Comparison of ENCODE assay signal across 33 mouse cellular contexts in genomic region chr4:125305766-125306165, GRCm38 (mm10).
"Had no signal": no experiment of that assay in that cellular context is flagged by ENCODE, and none has a peak within 500 bp of the region (broad histone marks: within the 10 kb centered on the region; RNA-seq: fewer than 3 reads in every experiment).

No protein-coding gene starts in this region.

- H3K27ac ChIP-seq: heart, embryonic 10.5 days; heart, embryonic 13.5 days; heart, embryonic 15.5 days; hindbrain, embryonic 10.5 days; hindbrain, embryonic 12.5 days; hindbrain, embryonic 13.5 days; hindbrain, embryonic 14.5 days; hindbrain, embryonic 15.5 days; hindbrain, postnatal 0 days; intestine, embryonic 15.5 days; kidney, embryonic 15.5 days; kidney, postnatal 0 days; left cerebral cortex, adult 2 months had no signal

- H3K4me3 ChIP-seq: heart, embryonic 10.5 days; heart, embryonic 12.5 days; heart, embryonic 13.5 days; heart, embryonic 15.5 days; hindbrain, embryonic 10.5 days; hindbrain, embryonic 12.5 days; hindbrain, embryonic 13.5 days; hindbrain, embryonic 15.5 days; intestine, embryonic 15.5 days; kidney, embryonic 15.5 days; left cerebral cortex, adult 2 months had no signal

- ATAC-seq: hindbrain, embryonic 16.5 days; hindbrain, postnatal 0 days; inflammation-experienced regulatory T-cells, adult 6 months; intestine, embryonic 15.5 days; intestine, embryonic 16.5 days; intestine, postnatal 0 days had no signal

- DNase-seq: heart, postnatal 10 days; heart, postnatal 14 days; heart, postnatal 36 days; heart, postnatal 4 days; kidney, adult 11 months; kidney, adult 18-20 months; kidney, adult 2 months; kidney, adult 8-10 months; kidney, adult 9 months; kidney, postnatal 10 days; kidney, postnatal 14 days; kidney, postnatal 25 days; kidney, postnatal 36 days; kidney, postnatal 4 days; layer of hippocampus, adult 9-11 months had no signal
